Mouse (Mus musculus) CH12.LX (cell line): ENCODE measurements around the gene Gapt. TPM values are rescaled to one million over a fixed set of nuclear protein-coding genes. Genes with fewer than 3 reads are reported as not detected.

Experiments used
- DNase-seq: peaks from one replicate; pipeline ENCODE4 v3.0.0-alpha.2; 2013; ENCODE audit errors: extremely low read depth
- H3K27ac ChIP-seq: 2 replicates; pipeline ENCODE4 v1.5.1; 2012; ENCODE audit warnings: low read depth, mild to moderate bottlenecking, control low read depth, moderate library complexity; ENCODE audit not compliant: insufficient read depth
- H3K27me3 ChIP-seq: replicated peaks from 2 replicates; pipeline ENCODE3; 2012; ENCODE audit warnings: inconsistent platforms
- H3K36me3 ChIP-seq, 2 experiments: replicated peaks in 1 of 2; 2 replicates each; pipeline versions ENCODE3 to v1.6.1; 2012; ENCODE audit warnings: inconsistent platforms in 1 of 2, low read length in 1 of 2, mild to moderate bottlenecking in 1 of 2, mixed read lengths in 1 of 2, moderate library complexity in 1 of 2; ENCODE audit not compliant: control insufficient read depth in 1 of 2, insufficient read depth in 1 of 2
- H3K4me1 ChIP-seq, 2 experiments: 2 replicates each; pipeline ENCODE4 v1.6.1; 2012; ENCODE audit warnings: inconsistent platforms in 1 of 2, moderate library complexity in 1 of 2; ENCODE audit not compliant: insufficient read depth in 2 of 2, control insufficient read depth in 1 of 2
- H3K4me2 ChIP-seq: 2 replicates; pipeline ENCODE4 v1.6.1; 2012; ENCODE audit warnings: low read depth, mild to moderate bottlenecking, control low read depth; ENCODE audit not compliant: poor library complexity, insufficient read depth, severe bottlenecking
- H3K4me3 ChIP-seq, 3 experiments: fragments of 150-350 bp in 1 of 3; sonication (generic) in 1 of 3; replicated peaks in 1 of 3; 2 replicates each; pipeline versions ENCODE3 to v1.5.1; 2011 to 2012; ENCODE audit warnings: low read depth in 2 of 3, low read length in 2 of 3, mild to moderate bottlenecking in 2 of 3, moderate library complexity in 2 of 3, control low read depth in 1 of 3, improper control_type of control experiment in 1 of 3, inconsistent platforms in 1 of 3, mixed read lengths in 1 of 3; ENCODE audit not compliant: poor library complexity in 1 of 3
- H3K79me2 ChIP-seq: replicated peaks from 2 replicates; pipeline ENCODE4 v1.6.1; 2012; ENCODE audit warnings: mild to moderate bottlenecking, moderate library complexity; ENCODE audit not compliant: control insufficient read depth, poor library complexity, insufficient read depth, severe bottlenecking; ENCODE audit errors: extremely low read depth
- H3K9ac ChIP-seq: 2 replicates; pipeline ENCODE4 v1.6.1; 2012; ENCODE audit warnings: low read depth, mild to moderate bottlenecking, control low read depth, moderate library complexity; ENCODE audit not compliant: insufficient read depth
- H3K9me3 ChIP-seq: replicated peaks from 2 replicates; pipeline ENCODE3; 2012; ENCODE audit warnings: low read length, inconsistent platforms, mixed read lengths
- BHLHE40 ChIP-seq: IDR thresholded peaks from 2 replicates; pipeline ENCODE4 v1.6.1; 2011; ENCODE audit warnings: mild to moderate bottlenecking, low read depth, low read length, improper control_type of control experiment
- CHD1 ChIP-seq: IDR thresholded peaks from 2 replicates; pipeline ENCODE4 v1.6.1; 2012; ENCODE audit warnings: low read depth, low read length, improper control_type of control experiment, inconsistent platforms
- CHD2 ChIP-seq: IDR thresholded peaks from 2 replicates; pipeline ENCODE4 v1.6.1; 2011; ENCODE audit warnings: low read length, improper control_type of control experiment
- CTCF ChIP-seq, 2 experiments: IDR thresholded peaks in 1 of 2; conservative IDR thresholded peaks in 1 of 2; 2 replicates each; pipeline ENCODE4 v1.5.1; 2011 to 2012; ENCODE audit warnings: low read depth in 2 of 2, low read length in 2 of 2, improper control_type of control experiment in 1 of 2, inconsistent platforms in 1 of 2, mild to moderate bottlenecking in 1 of 2, moderate library complexity in 1 of 2
- ELF1 ChIP-seq: IDR thresholded peaks from 2 replicates; pipeline ENCODE4 v1.6.1; 2014; ENCODE audit warnings: low read depth, mild to moderate bottlenecking, inconsistent platforms, low read length, improper control_type of control experiment
- EP300 ChIP-seq: IDR thresholded peaks from 2 replicates; pipeline ENCODE4 v1.6.1; 2011; ENCODE audit warnings: low read length, improper control_type of control experiment
- GABPA ChIP-seq: IDR thresholded peaks from 2 replicates; pipeline ENCODE4 v1.6.1; 2012; ENCODE audit warnings: low read depth, low read length, improper control_type of control experiment, inconsistent platforms; ENCODE audit not compliant: insufficient replicate concordance
- HCFC1 ChIP-seq: IDR thresholded peaks from 2 replicates; pipeline ENCODE4 v1.6.1; 2012; ENCODE audit warnings: low read depth, mild to moderate bottlenecking, inconsistent platforms, low read length, improper control_type of control experiment
- IRF4 ChIP-seq: IDR thresholded peaks from 2 replicates; pipeline ENCODE4 v1.6.1; 2014; ENCODE audit warnings: low read depth, mild to moderate bottlenecking, inconsistent platforms, low read length, improper control_type of control experiment
- JUN ChIP-seq: IDR thresholded peaks from 2 replicates; pipeline ENCODE4 v1.6.1; 2011; ENCODE audit warnings: low read depth, mild to moderate bottlenecking, low read length, improper control_type of control experiment, moderate library complexity; ENCODE audit not compliant: insufficient read depth
- JUND ChIP-seq: conservative IDR thresholded peaks from 2 replicates; pipeline ENCODE4 v1.6.1; 2011; ENCODE audit warnings: low read depth, low read length, improper control_type of control experiment
- MAFK ChIP-seq: IDR thresholded peaks from 2 replicates; pipeline ENCODE4 v1.6.1; 2011; ENCODE audit warnings: low read length, improper control_type of control experiment; ENCODE audit not compliant: insufficient replicate concordance
- MAX ChIP-seq: IDR thresholded peaks from 2 replicates; pipeline ENCODE4 v1.6.1; 2011; ENCODE audit warnings: low read length, improper control_type of control experiment
- MAZ ChIP-seq: IDR thresholded peaks from 2 replicates; pipeline ENCODE4 v1.6.1; 2012; ENCODE audit warnings: low read depth, mild to moderate bottlenecking, inconsistent platforms, low read length, improper control_type of control experiment, moderate library complexity
- MEF2A ChIP-seq: IDR thresholded peaks from 2 replicates; pipeline ENCODE4 v1.6.1; 2014; ENCODE audit warnings: low read depth, mild to moderate bottlenecking, inconsistent platforms, low read length, improper control_type of control experiment, borderline replicate concordance
- MXI1 ChIP-seq: IDR thresholded peaks from 2 replicates; pipeline ENCODE4 v1.6.1; 2011; ENCODE audit warnings: mild to moderate bottlenecking, low read depth, low read length, improper control_type of control experiment
- NELFE ChIP-seq: IDR thresholded peaks from 2 replicates; pipeline ENCODE4 v1.6.1; 2011; ENCODE audit warnings: low read depth, low read length, improper control_type of control experiment
- POLR2A ChIP-seq: IDR thresholded peaks from 2 replicates; pipeline ENCODE4 v1.6.1; 2011; ENCODE audit warnings: low read depth, mild to moderate bottlenecking, improper control_type of control experiment, low read length
- POLR2AphosphoS2 ChIP-seq: IDR thresholded peaks from 2 replicates; pipeline ENCODE4 v1.6.1; 2011; ENCODE audit warnings: low read depth, low read length, improper control_type of control experiment
- RAD21 ChIP-seq: IDR thresholded peaks from 2 replicates; pipeline ENCODE4 v1.6.1; 2011; ENCODE audit warnings: low read depth, mild to moderate bottlenecking, low read length, improper control_type of control experiment, moderate library complexity
- SIN3A ChIP-seq: IDR thresholded peaks from 2 replicates; pipeline ENCODE4 v1.6.1; 2012; ENCODE audit warnings: low read length, improper control_type of control experiment, inconsistent platforms
- SMC3 ChIP-seq: IDR thresholded peaks from 2 replicates; pipeline ENCODE4 v1.6.1; 2011; ENCODE audit warnings: low read depth, low read length, improper control_type of control experiment
- TBP ChIP-seq: conservative IDR thresholded peaks from 2 replicates; pipeline ENCODE4 v1.6.1; 2011; ENCODE audit warnings: low read depth, low read length, improper control_type of control experiment
- TCF12 ChIP-seq: IDR thresholded peaks from 2 replicates; pipeline ENCODE4 v1.6.1; 2014; ENCODE audit warnings: low read depth, mild to moderate bottlenecking, inconsistent platforms, low read length, improper control_type of control experiment
- UBTF ChIP-seq: IDR thresholded peaks from 2 replicates; pipeline ENCODE4 v1.6.1; 2012; ENCODE audit warnings: low read depth, mild to moderate bottlenecking, inconsistent platforms, low read length, improper control_type of control experiment, moderate library complexity
- USF2 ChIP-seq: conservative IDR thresholded peaks from 2 replicates; pipeline ENCODE4 v1.6.1; 2011; ENCODE audit warnings: low read depth, low read length, improper control_type of control experiment
- ZC3H11A ChIP-seq: IDR thresholded peaks from 2 replicates; pipeline ENCODE4 v1.6.1; 2012; ENCODE audit warnings: low read depth, mild to moderate bottlenecking, inconsistent platforms, low read length, improper control_type of control experiment
- ZKSCAN1 ChIP-seq: IDR thresholded peaks from 2 replicates; pipeline ENCODE4 v1.6.1; 2012; ENCODE audit warnings: low read depth, inconsistent platforms, low read length, improper control_type of control experiment, borderline replicate concordance
- ZMIZ1 ChIP-seq: IDR thresholded peaks from 2 replicates; pipeline ENCODE4 v1.6.1; 2012; ENCODE audit warnings: low read depth, mild to moderate bottlenecking, inconsistent platforms, low read length, improper control_type of control experiment
- ZNF384 ChIP-seq: IDR thresholded peaks from 2 replicates; pipeline ENCODE4 v1.6.1; 2012; ENCODE audit warnings: low read depth, low read length, improper control_type of control experiment, inconsistent platforms
- dilution Hi-C: fragments of 300-500 bp; cut with MboI; formaldehyde crosslinking; loops from 2 replicates; pipeline ENCODE4 v1.14.3; 2020; ENCODE audit warnings: low sequenced_read_pairs; ENCODE audit not compliant: extremely low pct_unique_long_range_greater_than_20kb, extremely low pct_ligation_motif_present
- in situ Hi-C: fragments of 300-500 bp; cut with MboI; formaldehyde crosslinking; loops from 3 replicates; pipeline ENCODE4 v1.14.3; 2019; ENCODE audit warnings: low sequenced_read_pairs, low pct_ligation_motif_present, low pct_unique_long_range_greater_than_20kb, mixed read lengths
- polyA plus RNA-seq: library from polyadenylated mRNA; unstranded; fragments of >175 nt; gene quantifications from 2 replicates; pipeline ENCODE4 v1.2.1, GENCODE M21; 2012; ENCODE audit warnings: low read depth; ENCODE audit not compliant: insufficient read length
- total RNA-seq, 2 experiments: library from RNA; depleted of rRNA; stranded (reverse); fragments of 300-350 nt in 1 of 2; fragments of >200 nt in 1 of 2; gene quantifications; 2 replicates each; pipeline ENCODE4 v1.2.3; 2012 to 2014

Gapt gene
- total and polyA plus RNA-seq, 3 experiments = 1.9 to 16.0 (median 4.1) TPM

DNA sequence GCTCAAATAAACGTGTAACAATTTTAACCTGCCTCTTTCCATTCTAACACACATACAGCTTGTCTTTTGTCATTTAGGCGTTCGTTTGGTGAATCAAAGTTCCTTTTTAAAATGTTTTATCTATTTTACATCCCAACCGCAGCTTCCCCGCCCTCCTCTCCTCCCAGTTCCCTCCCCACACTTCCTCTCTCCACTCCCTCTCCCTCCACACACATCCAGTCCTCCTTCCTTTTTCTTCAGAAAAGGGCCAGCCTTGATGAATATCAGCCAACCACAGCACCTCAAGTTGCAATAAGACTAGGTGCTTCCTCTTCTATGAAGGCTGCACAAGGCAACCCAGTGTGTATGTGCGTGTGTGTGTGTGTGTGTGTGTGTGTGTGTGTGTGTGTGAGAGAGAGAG is 27.5 kb upstream of the Gapt start:
- no peak overlapping the region for H3K27ac ChIP-seq
- H3K4me1 ChIP-seq = no peaks in the 10 kb centered on the region
- no peak overlapping the region for H3K4me2 ChIP-seq
- dilution Hi-C loops = no loop called here
- no peaks in the 10 kb centered on the region for H3K27me3 ChIP-seq
- H3K36me3 ChIP-seq = no peaks in the 10 kb centered on the region
- DNase-seq = no peak
- H3K9me3 ChIP-seq = no peaks in the 10 kb centered on the region
- no peak overlapping the region for H3K9ac ChIP-seq
- in situ Hi-C loops = no loop called here
- no peak for TF ChIP-seq USF2
- no peak for TF ChIP-seq UBTF
- TF ChIP-seq MEF2A = no peak
- TF ChIP-seq JUN = no peak
- TF ChIP-seq SMC3 = no peak
- TF ChIP-seq MAFK = no peak
- TF ChIP-seq EP300 = no peak
- no peak for TF ChIP-seq ZMIZ1
- TF ChIP-seq IRF4 = no peak
- TF ChIP-seq ZC3H11A = no peak
- TF ChIP-seq ZKSCAN1 = no peak
- no peak for TF ChIP-seq SIN3A
- no peaks in the 10 kb centered on the region for H3K79me2 ChIP-seq
- no peak overlapping the region for H3K4me3 ChIP-seq

DNA sequence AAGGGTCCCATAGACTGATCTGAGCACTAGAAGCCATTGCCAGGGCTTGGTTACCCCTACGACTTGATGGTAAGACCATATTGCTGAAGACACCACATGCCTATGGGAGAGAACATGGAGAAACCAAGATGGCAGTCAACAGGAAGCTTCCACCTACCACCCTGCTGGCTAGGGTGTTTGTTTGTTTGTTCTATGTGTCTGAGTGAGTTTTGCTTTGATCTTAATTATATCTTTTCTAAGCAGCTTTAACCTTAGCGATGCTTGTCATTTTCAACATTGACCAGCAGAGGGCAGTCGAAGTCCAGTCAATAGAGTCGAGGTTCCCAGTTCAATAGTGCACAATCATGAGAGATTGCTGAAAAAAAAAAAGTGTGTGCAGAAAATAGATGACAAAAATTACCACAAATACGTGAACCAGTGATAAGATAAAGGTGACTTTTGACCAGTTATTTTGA is 25.5 kb upstream of the Gapt start:
- dilution Hi-C loops = no loop called here

More for the DNA sequence above, 25.5 kb upstream of the Gapt start:
- Histone ChIP-seq H3K4me2 (no peak overlapping the region), H3K9ac (no peak overlapping the region), H3K27ac (no peak overlapping the region), H3K36me3 (no peaks in the 10 kb centered on the region), H3K27me3 (no peaks in the 10 kb centered on the region), H3K9me3 (no peaks in the 10 kb centered on the region), H3K79me2 (no peaks in the 10 kb centered on the region), H3K4me3 (no peak overlapping the region), H3K4me1 (no peaks in the 10 kb centered on the region)
- TF ChIP-seq ZNF384 = peak; percentile 89
- TF ChIP-seq EP300 = no peak
- no peak for TF ChIP-seq CHD1
- TF ChIP-seq RAD21 = peak; percentile 86
- TF ChIP-seq NELFE = no peak
- no peak for TF ChIP-seq JUN
- TF ChIP-seq POLR2AphosphoS2 = no peak
- TF ChIP-seq ELF1 = no peak
- no peak for TF ChIP-seq HCFC1
- TF ChIP-seq ZKSCAN1 = no peak
- TF ChIP-seq GABPA = no peak
- TF ChIP-seq POLR2A = no peak
- TF ChIP-seq BHLHE40 = no peak
- TF ChIP-seq CTCF (conservative IDR thresholded peaks at IDR 0.05 in 1 of 2, IDR thresholded peaks at IDR 0.05 in 1 of 2; ENCODE audit: low read depth in 2 of 2, low read length in 2 of 2) = peak; percentile 78
- no peak for TF ChIP-seq MAX
- TF ChIP-seq JUND = 0 out of 2 replicates have a peak, but pooled peaks have one; percentile 16
- no peak for TF ChIP-seq MEF2A
- TF ChIP-seq TBP = no peak
- peak; percentile 64 for TF ChIP-seq SMC3
- TF ChIP-seq ZC3H11A = peak; percentile 50
- no peak for TF ChIP-seq TCF12
- TF ChIP-seq IRF4 = no peak; the same call in 1 of the 2 replicates
- TF ChIP-seq MXI1 = no peak
- TF ChIP-seq CHD2 = no peak
- no peak for TF ChIP-seq SIN3A
- TF ChIP-seq USF2 = no peak
- no peak for TF ChIP-seq MAZ
- TF ChIP-seq MAFK = no peak
- DNase-seq = peak; percentile 69
- in situ Hi-C loops = no loop called here
